Mouse (Mus musculus) spleen, postnatal 36 days (tissue): ENCODE results near the gene Polr3c.
"Not testable (repeated sequence)": the region's sequence is repeated elsewhere in the genome, so short reads cannot be mapped to it uniquely, and the experiment has no call there.

Experiments used
- DNase-seq, 2 experiments: peaks; one replicate each; pipeline ENCODE4 v3.0.0; 2022; ENCODE audit warnings: low spot score in 2 of 2, mixed read lengths in 1 of 2

The Polr3c gene

GRCm38 (mm10) chr3:96708684-96709064, 18.8 kb downstream of the Polr3c start:
- DNase-seq: no peak

DNA sequence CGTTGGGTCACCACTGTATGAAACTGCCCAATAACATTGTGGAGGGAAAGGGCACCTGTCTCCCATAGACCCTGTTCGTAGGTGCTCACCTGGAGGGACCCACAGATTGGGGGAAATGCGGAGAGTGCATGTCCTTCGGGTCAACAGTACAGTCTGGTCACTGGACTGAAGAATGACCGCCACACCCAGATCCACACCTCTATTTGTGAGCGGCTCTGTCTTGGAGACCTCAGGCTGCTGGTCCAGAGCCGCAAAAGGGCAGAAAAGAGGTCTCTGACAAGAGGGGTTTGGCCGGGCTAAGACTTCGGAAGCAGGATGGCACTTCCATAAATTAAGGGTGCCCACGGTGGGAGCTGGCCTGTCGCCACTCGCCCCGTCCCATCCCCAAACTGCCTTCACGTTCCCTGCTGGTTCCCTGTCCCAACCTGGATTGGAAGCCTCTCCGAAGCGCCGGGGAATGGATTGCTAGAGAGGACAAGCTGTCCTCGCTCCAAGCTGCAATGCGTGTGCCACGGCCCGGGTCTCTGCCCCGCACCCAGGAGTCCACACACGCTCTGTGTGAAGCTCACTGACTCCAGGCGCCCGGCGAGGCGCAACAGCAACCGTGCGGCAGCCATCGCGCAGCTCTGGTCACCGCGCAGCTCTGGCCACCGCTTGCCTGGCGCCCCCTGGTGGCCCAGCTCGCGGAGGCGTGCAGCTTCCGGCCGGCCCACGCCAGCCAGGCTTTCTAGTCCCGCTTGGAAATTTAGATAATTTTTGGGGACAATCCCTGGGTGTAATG, 19.3 kb downstream of the Polr3c start, which contains the start of gene Nudt17:
TSS of gene Nudt17 (minus strand) at position 660 of the 781 bp plus-strand sequence.
- peak; percentile 67 for DNase-seq

DNA sequence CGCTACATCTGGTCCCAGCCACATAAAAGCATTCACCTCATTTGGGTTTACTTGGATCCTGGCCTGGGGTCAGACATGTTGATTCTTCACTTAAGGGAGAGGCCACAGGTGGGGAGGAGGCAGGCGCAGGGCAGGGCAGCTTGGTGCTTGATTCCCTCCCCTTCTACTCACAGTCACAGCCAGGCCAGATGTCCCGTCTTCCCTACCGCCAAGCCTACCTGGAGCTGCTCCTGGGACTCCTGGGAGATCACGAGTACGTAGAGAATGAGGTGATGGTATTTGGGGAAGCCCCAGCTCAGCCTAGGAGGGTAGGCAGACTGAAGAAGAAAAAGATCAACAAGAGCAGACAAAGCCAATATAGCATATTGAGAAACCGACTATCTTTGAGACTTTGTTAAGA, 20.4 kb downstream of the Polr3c start:
- DNase-seq: no peak

- no peak for DNase-seq
These were observed 21.2 kb downstream of the Polr3c start for GRCm38 (mm10) chr3:96706217-96706616.

DNA sequence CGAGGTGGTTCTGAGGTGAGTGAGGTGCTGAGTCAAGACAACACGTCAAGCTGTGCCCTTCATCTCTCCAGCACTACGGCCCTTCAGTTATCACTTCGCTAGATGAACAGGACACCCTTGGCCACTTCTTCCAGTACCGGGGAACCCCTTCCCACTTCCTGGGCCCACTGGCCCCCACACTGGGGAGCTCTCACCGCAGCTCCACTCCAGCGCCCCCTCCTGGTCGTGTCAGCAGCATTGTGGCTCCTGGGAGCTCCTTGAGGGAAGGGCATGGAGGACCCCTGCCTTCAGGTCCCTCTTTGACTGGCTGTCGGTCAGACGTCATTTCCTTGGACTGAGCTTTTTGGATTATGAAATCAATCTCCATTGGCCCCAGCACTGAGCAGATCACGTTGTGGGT, 22.6 kb downstream of the Polr3c start:
- DNase-seq: no peak

DNA sequence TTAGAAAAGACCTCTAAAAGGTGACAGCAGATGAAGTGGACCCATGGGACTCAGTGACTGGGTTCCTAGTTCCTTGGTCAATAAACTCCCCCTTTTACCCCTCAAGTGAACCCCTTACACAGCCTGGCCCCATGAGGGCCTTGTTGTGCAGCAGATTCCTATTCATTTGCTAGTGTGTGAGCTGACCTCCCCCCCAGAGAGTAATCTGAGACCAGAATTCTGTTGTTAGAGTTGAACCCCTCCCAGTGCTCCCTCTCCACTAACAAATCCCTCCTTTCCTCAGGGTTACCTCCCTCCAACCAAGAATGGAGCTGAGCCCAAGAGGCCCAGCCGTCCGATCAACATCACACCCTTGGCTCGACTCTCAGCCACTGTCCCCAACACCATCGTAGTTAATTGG, 26.4 kb downstream of the Polr3c start:
- DNase-seq: no peak

DNA sequence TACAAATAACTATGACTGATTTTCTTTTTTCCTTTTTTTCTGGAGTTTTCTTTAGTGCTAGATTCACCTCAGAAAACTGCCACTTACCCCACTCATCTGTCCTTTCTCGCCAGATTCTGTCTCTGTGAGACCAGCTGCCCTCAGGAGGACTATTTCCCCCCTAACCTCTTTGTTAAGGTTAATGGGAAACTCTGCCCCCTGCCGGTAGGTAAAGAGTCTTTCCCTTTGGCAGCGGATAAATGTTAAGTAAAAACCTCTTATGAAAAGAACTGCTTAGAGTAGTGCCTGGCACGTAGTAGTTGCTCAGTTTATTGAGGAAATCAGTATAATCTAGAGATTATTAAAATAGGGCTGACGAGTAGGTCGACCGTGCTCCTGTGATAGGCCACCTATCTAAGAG, 27.1 kb downstream of the Polr3c start:
- DNase-seq: peak in 1 of 2 experiments; percentile 25

DNA sequence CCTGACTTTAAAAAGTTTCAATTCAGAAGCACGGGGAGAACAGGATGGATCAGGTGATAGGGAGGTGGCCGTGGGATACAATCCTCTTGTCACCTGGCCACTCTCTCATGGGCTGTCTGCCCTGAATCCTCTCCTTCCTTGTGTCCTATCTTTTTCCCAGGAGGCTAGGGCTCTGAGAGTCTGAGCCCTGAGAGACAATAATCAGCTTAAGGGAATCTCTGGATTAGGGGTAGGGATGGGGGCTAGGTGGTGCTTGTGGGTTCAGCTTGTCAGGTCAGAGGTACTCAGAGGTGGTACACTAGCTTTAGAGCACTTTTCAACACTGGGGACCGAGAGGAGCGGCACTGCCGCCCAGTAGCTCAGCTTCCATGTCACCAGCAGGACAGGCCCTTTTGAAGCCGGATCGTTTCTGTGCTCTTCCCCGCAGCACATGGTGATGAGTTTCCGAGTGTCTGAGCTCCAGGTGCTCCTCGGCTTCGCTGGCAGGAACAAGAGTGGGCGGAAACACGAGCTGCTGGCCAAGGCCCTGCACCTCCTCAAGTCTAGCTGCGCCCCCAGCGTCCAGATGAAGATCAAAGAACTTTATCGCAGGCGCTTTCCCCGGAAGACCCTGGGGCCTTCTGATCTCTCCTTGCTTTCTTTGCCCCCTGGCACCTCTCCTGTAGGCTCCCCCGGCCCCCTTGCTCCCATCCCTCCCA, 28.3 kb downstream of the Polr3c start:
- DNase-seq: no peak

DNA sequence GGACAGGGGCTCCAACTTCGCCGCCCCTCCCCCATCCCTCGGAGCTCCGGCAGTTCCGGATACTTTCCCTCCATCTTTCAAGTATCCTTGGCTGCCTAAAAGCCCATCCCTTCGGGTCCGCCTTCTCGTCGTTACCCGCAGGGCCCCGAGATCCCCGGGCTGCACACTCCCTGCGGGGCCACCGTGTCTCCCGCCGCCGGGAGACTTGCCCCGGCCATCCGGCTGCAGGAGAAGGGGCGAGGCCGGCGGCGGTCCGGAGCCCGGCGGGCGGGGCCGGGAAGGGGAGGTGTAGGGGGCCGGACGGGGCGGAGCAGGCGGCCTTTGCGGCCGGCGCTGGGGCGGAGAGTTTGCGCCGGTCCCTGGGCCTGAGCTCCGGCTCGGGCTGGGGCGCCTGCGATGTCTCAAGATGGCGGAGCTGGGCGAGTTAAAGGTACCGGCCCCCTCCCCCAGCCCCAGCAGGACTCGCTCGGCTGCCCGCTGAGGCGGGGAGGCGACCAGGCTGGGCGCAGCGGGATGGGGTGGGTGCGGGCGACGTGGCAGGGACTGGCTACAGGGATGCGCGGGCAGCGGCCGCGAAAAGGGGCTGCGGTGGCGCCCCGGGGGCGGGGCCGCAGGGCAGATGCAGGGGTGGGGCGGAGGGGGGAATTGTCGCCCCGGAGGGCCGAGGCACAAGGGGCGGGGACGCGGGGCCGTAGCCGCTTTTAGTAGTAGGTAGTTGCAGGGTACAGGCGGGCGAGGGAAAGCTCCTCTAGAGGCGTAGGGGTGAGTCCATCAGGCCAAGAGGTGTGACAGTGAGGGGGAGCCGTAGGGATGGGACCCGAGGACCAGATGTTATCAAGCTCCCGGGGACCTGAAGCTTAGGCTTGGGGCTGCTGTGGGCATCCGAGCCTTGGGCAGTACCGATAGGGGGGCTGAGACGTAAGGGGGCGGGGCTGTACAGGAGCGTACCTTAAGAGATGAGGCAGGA, 30.4 kb downstream of the Polr3c start:
- peak; percentile 89 to 91 for DNase-seq

DNA sequence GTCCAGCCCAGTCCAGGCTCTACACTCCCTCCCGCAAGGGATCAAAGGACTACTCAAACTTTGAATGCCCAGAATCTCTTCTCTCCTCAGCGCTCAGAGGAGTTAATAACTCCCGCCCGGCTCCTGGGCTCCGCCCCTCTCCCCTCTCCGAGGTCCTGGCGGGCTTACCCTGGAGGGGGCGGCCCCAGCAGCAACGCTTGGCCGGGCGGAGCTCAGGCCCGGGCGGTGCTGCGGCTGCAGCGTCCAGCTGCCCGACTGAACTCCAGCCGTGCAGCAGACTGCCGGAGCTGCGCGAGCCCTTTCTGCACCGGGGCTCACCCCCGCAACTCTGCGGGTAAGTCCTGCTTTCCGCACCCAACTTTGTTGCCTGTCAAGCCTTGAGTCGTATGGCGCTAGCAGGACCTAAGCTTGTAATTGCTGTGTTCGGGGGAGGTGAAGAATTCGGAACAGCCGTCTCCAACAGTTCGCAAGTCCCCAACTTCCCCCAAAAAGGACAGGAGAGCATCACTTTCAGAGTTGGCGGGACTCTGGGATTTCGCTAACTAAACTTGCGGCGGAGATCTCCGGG, 31.1 kb downstream of the Polr3c start, which contains the start of gene Pias3:
TSS of gene Pias3 (plus strand) at position 187 of the 568 bp plus-strand sequence.
- DNase-seq: peak; percentile 75 to 76

DNA sequence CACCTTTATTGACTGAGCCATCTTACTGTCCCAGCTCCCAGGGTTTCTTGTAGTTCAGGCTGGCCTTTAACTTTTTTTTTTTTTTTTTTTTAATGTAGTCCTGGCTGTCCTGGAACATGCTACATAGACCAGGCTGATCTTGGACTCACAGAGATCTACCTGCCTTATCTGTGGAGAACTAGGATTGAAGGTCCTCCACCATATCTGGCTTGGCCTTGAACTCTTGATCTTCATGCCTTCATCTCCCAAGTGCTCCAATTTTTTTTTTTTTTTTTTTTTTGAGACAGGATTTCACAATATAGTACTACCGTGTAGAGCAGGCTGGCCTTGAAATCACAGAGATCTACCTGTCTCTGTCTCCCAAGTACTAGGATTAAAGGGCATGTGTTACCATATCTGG, 33.8 kb downstream of the Polr3c start:
- DNase-seq: no peak

GRCm38 (mm10) chr3:96692506-96692905, 34.9 kb downstream of the Polr3c start:
- no peak for DNase-seq

GRCm38 (mm10) chr3:96690298-96690697, 37.1 kb downstream of the Polr3c start:
- no peak for DNase-seq

- no peak for DNase-seq
These were observed 38.6 kb downstream of the Polr3c start for GRCm38 (mm10) chr3:96688854-96689253.

- not testable (repeated sequence) for DNase-seq
These were observed 41.4 kb downstream of the Polr3c start for GRCm38 (mm10) chr3:96686057-96686456.

- DNase-seq: no peak
These were observed 42.6 kb downstream of the Polr3c start for GRCm38 (mm10) chr3:96684822-96685156.

- DNase-seq: no peak
These were observed 43.1 kb downstream of the Polr3c start for GRCm38 (mm10) chr3:96684151-96684821.

GRCm38 (mm10) chr3:96683496-96683895, 43.9 kb downstream of the Polr3c start:
- DNase-seq: no peak

GRCm38 (mm10) chr3:96680269-96680956, 47.0 kb downstream of the Polr3c start:
- no peak for DNase-seq

DNA sequence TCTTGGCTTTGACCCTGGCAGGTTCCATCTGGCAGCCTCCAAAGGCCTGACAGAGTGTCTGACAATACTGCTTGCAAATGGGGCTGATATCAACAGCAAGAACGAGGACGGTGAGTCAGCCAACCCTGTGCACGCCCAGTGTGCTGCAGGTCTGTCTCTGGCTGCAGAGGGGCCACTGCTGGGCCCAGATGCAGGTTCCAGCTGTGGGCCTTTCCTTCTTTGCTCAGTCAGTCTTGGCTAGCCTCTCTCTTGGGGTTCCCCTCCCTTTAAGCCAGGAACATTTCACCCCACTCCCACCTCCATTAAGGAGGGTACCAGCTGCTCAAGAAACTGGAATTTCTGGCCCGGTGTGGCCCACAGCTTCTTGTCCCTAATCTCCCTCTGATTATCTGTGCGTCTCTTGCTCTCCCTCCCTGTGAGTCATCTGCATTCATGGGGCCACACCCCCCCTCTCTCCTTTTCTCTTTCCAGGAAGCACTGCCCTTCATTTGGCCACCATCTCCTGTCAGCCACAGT, 48.2 kb downstream of the Polr3c start:
- DNase-seq: no peak
